In the genomic region with DNA sequence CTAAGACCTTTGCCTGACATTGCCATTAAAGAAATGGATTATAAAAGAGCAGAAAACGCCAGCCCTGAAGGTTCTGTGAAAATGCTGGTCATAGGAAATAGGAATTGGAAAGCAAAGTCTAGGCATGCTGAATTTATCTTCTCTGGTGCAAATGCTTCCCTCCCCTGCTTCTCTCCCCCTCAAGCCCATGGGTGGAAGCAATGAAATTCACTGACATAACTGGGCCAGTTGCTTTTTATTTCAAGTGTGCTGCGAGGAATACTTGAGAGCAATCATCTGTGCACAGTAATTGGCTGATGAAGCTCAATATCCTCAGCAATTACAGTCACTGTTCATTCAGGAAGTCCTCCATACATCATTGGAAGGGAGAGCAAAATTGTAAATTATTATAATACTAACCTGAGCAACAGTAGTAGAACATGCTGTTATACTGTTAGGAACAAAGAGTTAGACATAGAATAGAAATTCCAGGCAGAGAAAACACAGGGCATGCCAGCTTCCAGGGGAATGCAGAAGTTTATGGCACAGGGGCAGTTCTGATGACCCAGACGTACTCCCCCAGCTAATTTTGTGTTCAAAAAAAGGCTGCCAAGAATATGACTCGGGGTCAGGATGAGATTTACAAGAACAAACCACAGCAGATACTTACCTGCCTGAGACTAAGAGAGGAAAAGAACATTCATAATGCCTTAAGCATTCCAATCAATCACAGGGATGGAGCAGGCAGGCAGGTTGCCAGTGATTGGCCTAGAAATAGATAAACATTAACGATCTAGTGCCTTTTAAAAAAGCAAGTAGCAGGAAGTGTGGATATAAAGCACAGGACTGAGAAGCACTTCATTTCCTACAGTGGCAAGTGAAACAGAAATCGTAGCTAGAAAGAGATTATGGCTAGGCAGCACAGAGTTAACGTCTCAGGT, we compare ENCODE assay signal across 14 mouse cellular contexts.
DNase-seq lines count a peak whose midpoint lies in the region; ATAC-seq and TF ChIP-seq lines count a peak whose summit lies in the region.
"Had no signal": no experiment of that assay in that cellular context is flagged by ENCODE, and none has a peak within 500 bp of the region (broad histone marks: within the 10 kb centered on the region; RNA-seq: fewer than 3 reads in every experiment).

No protein-coding gene starts in this region.

- no peak for TF ChIP-seq CTCF in intestine, postnatal 0 days (IDR thresholded peaks at IDR 0.05; ENCODE audit: low read depth)
- no peak for TF ChIP-seq CTCF in kidney, adult 2 months (conservative IDR thresholded peaks at IDR 0.05; ENCODE audit: insufficient read depth, insufficient read length, low read depth, low read length)

- TF ChIP-seq POLR2A in kidney, adult 2 months (IDR thresholded peaks at IDR 0.05; ENCODE audit: low read depth, low read length): no peak

- no peak overlapping the region for H3K4me2 ChIP-seq in forebrain, embryonic 13.5 days
- no peak overlapping the region for H3K4me2 ChIP-seq in forebrain, embryonic 15.5 days (replicated peaks)
- H3K4me2 ChIP-seq in intestine, postnatal 0 days (replicated peaks; ENCODE audit: low read depth): no peak overlapping the region
- H3K4me2 ChIP-seq in intestine, embryonic 15.5 days (replicated peaks): no peak overlapping the region
- H3K4me2 ChIP-seq in midbrain, embryonic 15.5 days: no peak overlapping the region
- H3K4me2 ChIP-seq: embryonic facial prominence, embryonic 15.5 days; heart, embryonic 11.5 days; liver, embryonic 13.5 days had no signal

- no peak overlapping the region for H3K27ac ChIP-seq in forebrain, embryonic 13.5 days
- no peak overlapping the region for H3K27ac ChIP-seq in forebrain, embryonic 15.5 days (replicated peaks)
- no peak overlapping the region for H3K27ac ChIP-seq in intestine, postnatal 0 days (ENCODE audit: low read depth, low read length)
- no peak overlapping the region for H3K27ac ChIP-seq in intestine, embryonic 15.5 days
- H3K27ac ChIP-seq in kidney, adult 2 months (ENCODE audit: insufficient read depth, low read depth, low read length): no peak overlapping the region
- H3K27ac ChIP-seq in midbrain, embryonic 15.5 days: peak overlapping the region; percentile 44
- H3K27ac ChIP-seq: embryonic facial prominence, embryonic 15.5 days; liver, embryonic 13.5 days had no signal

- H3K4me3 ChIP-seq in forebrain, embryonic 13.5 days: no peak overlapping the region
- H3K4me3 ChIP-seq in forebrain, embryonic 15.5 days: no peak overlapping the region
- no peak overlapping the region for H3K4me3 ChIP-seq in intestine, postnatal 0 days (ENCODE audit: low read depth, low read length)
- no peak overlapping the region for H3K4me3 ChIP-seq in intestine, embryonic 15.5 days (replicated peaks)
- H3K4me3 ChIP-seq in kidney, adult 2 months (ENCODE audit: insufficient read depth, low read depth, low read length): no peak overlapping the region
- no peak overlapping the region for H3K4me3 ChIP-seq in midbrain, embryonic 15.5 days
- H3K4me3 ChIP-seq: embryonic facial prominence, embryonic 15.5 days; liver, embryonic 13.5 days had no signal

- H3K36me3 ChIP-seq in forebrain, embryonic 13.5 days (ENCODE audit: poor library complexity, severe bottlenecking): no peaks in the 10 kb centered on the region
- no peaks in the 10 kb centered on the region for H3K36me3 ChIP-seq in forebrain, embryonic 15.5 days
- no peaks in the 10 kb centered on the region for H3K36me3 ChIP-seq in intestine, postnatal 0 days (ENCODE audit: control insufficient read depth, insufficient read depth)
- H3K36me3 ChIP-seq in intestine, embryonic 15.5 days: no peaks in the 10 kb centered on the region
- no peaks in the 10 kb centered on the region for H3K36me3 ChIP-seq in kidney, adult 2 months (ENCODE audit: control insufficient read depth, insufficient read depth, low read length)
- no peaks in the 10 kb centered on the region for H3K36me3 ChIP-seq in midbrain, embryonic 15.5 days (replicated peaks)
- H3K36me3 ChIP-seq: embryonic facial prominence, embryonic 15.5 days; liver, embryonic 13.5 days had no signal

- ATAC-seq in forebrain, embryonic 13.5 days: peak; percentile 51; the same call in 1 of the 2 replicates
- ATAC-seq in forebrain, embryonic 15.5 days (replicated peaks): no peak
- 0 out of 2 replicates have a peak, but pooled peaks have one; percentile 43 for ATAC-seq in intestine, postnatal 0 days
- no peak for ATAC-seq in intestine, embryonic 15.5 days
- peak; percentile 66 for ATAC-seq in midbrain, embryonic 15.5 days (replicated peaks)

- no peak overlapping the region for H3K9ac ChIP-seq in forebrain, embryonic 13.5 days
- H3K9ac ChIP-seq in forebrain, embryonic 15.5 days (replicated peaks): no peak overlapping the region
- no peak overlapping the region for H3K9ac ChIP-seq in intestine, postnatal 0 days (ENCODE audit: low read depth, low read length)
- H3K9ac ChIP-seq in intestine, embryonic 15.5 days: no peak overlapping the region
- H3K9ac ChIP-seq in midbrain, embryonic 15.5 days: no peak overlapping the region
- H3K9ac ChIP-seq: embryonic facial prominence, embryonic 15.5 days; liver, embryonic 13.5 days had no signal

- H3K4me1 ChIP-seq in forebrain, embryonic 13.5 days: peaks cover 6% of the 10 kb centered on the region
- H3K4me1 ChIP-seq in forebrain, embryonic 15.5 days: 0 out of 2 replicates have a peak, but pooled peaks cover 5% of the 10 kb centered on the region
- H3K4me1 ChIP-seq in intestine, postnatal 0 days (replicated peaks; ENCODE audit: control insufficient read depth, insufficient read depth, low read length): no peaks in the 10 kb centered on the region
- no peaks in the 10 kb centered on the region for H3K4me1 ChIP-seq in intestine, embryonic 15.5 days (replicated peaks)
- peaks cover 8% of the 10 kb centered on the region for H3K4me1 ChIP-seq in kidney, adult 2 months (ENCODE audit: control insufficient read depth, insufficient read depth, low read length)
- peaks cover 10% of the 10 kb centered on the region; the same call in 1 of the 2 replicates for H3K4me1 ChIP-seq in midbrain, embryonic 15.5 days
- H3K4me1 ChIP-seq: embryonic facial prominence, embryonic 15.5 days; liver, embryonic 13.5 days had no signal

- WGBS in forebrain, embryonic 13.5 days: 59% methylated on average over 7 of the region's 7 CpGs
- WGBS in forebrain, embryonic 15.5 days: 48% methylated on average over 7 of the region's 7 CpGs
- 26% methylated on average over 7 of the region's 7 CpGs for WGBS in intestine, postnatal 0 days
- 18% methylated on average over 7 of the region's 7 CpGs for WGBS in intestine, embryonic 15.5 days
- 15% methylated on average over 7 of the region's 7 CpGs for WGBS in kidney, adult 2 months
- 53% methylated on average over 7 of the region's 7 CpGs for WGBS in midbrain, embryonic 15.5 days

- H3K27me3 ChIP-seq in forebrain, embryonic 13.5 days: no peaks in the 10 kb centered on the region
- H3K27me3 ChIP-seq in forebrain, embryonic 15.5 days: no peaks in the 10 kb centered on the region
- no peaks in the 10 kb centered on the region for H3K27me3 ChIP-seq in intestine, postnatal 0 days (replicated peaks; ENCODE audit: control insufficient read depth, insufficient read depth, low read length)
- no peaks in the 10 kb centered on the region for H3K27me3 ChIP-seq in intestine, embryonic 15.5 days (replicated peaks)
- H3K27me3 ChIP-seq in kidney, adult 2 months (replicated peaks; ENCODE audit: control insufficient read depth, insufficient read depth, low read length): no peaks in the 10 kb centered on the region
- H3K27me3 ChIP-seq in midbrain, embryonic 15.5 days (replicated peaks): no peaks in the 10 kb centered on the region
- H3K27me3 ChIP-seq: embryonic facial prominence, embryonic 15.5 days; liver, embryonic 13.5 days had no signal

- peak; percentile 62 for DNase-seq in kidney, adult 2 months
- no peak for DNase-seq in urinary bladder, postnatal 10 days (ENCODE audit: low spot score)
- no peak for DNase-seq in embryo, embryonic 10.5 days (ENCODE audit: low spot score)
- DNase-seq: cerebellum, adult 9-11 months; liver, embryonic 13.5 days; lung, postnatal 36 days; thymus, postnatal 14 days had no signal

- no peaks in the 10 kb centered on the region for H3K9me3 ChIP-seq in forebrain, embryonic 13.5 days (replicated peaks)
- no peaks in the 10 kb centered on the region for H3K9me3 ChIP-seq in forebrain, embryonic 15.5 days
- no peaks in the 10 kb centered on the region for H3K9me3 ChIP-seq in intestine, postnatal 0 days (ENCODE audit: control insufficient read depth)
- H3K9me3 ChIP-seq in intestine, embryonic 15.5 days: no peaks in the 10 kb centered on the region
- no peaks in the 10 kb centered on the region for H3K9me3 ChIP-seq in midbrain, embryonic 15.5 days
- H3K9me3 ChIP-seq: embryonic facial prominence, embryonic 15.5 days; liver, embryonic 13.5 days had no signal

Comparison
In these comparisons a context has a peak if more than half of its experiments do, and no peak if none do; other contexts are left out.
1. ATAC-seq: peak in forebrain, embryonic 13.5 days (single experiment), intestine, postnatal 0 days (single experiment) and midbrain, embryonic 15.5 days (single experiment); none in forebrain, embryonic 15.5 days (single experiment) and intestine, embryonic 15.5 days (single experiment).